Mouse (Mus musculus) adrenal gland, adult 18-20 months (tissue): ENCODE results near the gene Magoh. TPM values are rescaled to one million over a fixed set of nuclear protein-coding genes. Genes with fewer than 3 reads are reported as not detected.
A peak's percentile ranks its signal among the peaks of the same experiment; 100 is the strongest.

Source experiments
- DNase-seq, 2 experiments: peaks; one replicate each; pipeline ENCODE4 v3.0.0; 2021 to 2022; ENCODE audit warnings: low spot score in 2 of 2
- total RNA-seq, 2 experiments: library from RNA; stranded (reverse); gene quantifications; 1 replicate in 1 of 2; 2 replicates in 1 of 2; pipeline ENCODE4 v1.2.3; 2021

Gene Magoh
- total RNA-seq, 2 experiments from 2014 or later = 75.1 to 82.3 TPM

- DNase-seq = peak in 1 of 2 experiments; percentile 12
These were observed 9.8 kb downstream of the Magoh start for GRCm38 (mm10) chr4:107889385-107889730.

DNA sequence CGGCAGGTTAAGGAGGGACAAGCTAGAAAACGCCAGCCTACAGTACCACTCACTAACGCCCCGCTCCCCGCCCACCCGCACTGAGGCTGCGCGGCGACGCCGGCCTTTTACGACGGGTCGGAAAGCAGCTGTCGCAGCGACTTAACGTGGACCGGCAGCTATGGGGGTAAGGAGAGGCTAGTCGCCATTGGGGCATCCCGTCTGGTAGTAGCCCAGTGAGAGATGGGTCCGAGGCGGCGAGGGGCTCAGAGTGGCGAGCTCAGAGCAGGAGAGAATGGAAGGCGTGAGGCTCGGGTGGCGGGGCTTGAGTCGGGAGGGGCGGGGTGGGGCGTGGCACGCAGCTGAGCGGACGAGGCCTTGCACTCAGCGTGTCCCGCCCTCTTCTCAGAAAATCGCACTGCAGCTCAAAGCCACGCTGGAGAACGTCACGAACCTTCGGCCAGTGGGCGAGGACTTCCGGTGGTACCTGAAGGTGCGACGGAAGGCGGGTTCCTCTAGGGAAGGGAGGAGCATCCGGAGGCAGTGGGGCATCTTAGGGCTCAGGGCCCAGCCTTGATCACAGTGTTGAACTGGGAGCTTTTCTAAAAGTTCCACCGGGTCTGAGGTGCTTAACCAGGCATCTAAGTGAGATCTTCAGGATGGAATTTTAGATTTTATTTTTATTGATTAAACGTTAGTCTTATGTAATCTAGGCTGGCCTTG is 10.3 kb downstream of the Magoh start, which contains the start of gene 0610037L13Rik:
Gene 0610037L13Rik, plus strand, starts transcription at position 83 of the 702 bp plus-strand sequence.
- peak; percentile 91 to 92 for DNase-seq

- no peak for DNase-seq
These were observed 13.1 kb downstream of the Magoh start for GRCm38 (mm10) chr4:107892663-107893062.

GRCm38 (mm10) chr4:107899211-107899927 is 19.8 kb downstream of the Magoh start:
- no peak for DNase-seq

GRCm38 (mm10) chr4:107900206-107900605 is 20.7 kb downstream of the Magoh start:
- DNase-seq = no peak

- no peak for DNase-seq
These were observed 24.7 kb downstream of the Magoh start for GRCm38 (mm10) chr4:107904252-107904651.

GRCm38 (mm10) chr4:107906561-107906960 is 27.0 kb downstream of the Magoh start:
- no peak for DNase-seq

DNA sequence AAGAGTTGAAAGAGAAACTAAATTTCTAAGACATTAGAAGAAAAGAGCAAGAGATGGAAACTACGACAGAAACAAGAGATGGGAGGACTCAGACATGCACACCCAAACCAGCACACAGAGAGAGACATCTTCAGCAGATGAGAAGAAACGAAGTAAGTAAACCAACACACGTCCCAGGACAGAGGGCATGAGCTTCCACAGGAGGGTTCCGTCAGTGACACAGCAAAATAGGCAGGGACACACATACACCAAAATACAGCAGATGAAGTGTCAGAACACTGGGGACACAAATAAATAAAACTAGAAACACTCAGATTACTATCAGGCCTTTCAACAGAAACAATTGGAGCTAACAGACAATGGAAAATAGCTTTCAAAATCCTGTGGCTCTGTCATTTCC is 30.5 kb downstream of the Magoh start:
- no peak for DNase-seq

- peak; percentile 35 to 47 for DNase-seq
These were observed 40.8 kb downstream of the Magoh start for GRCm38 (mm10) chr4:107920336-107920735.

- DNase-seq = peak; percentile 47 to 61
These were observed 41.7 kb downstream of the Magoh start for GRCm38 (mm10) chr4:107921152-107921695.

GRCm38 (mm10) chr4:107921952-107922351 is 42.4 kb downstream of the Magoh start:
- DNase-seq = no peak

GRCm38 (mm10) chr4:107923145-107923802 is 43.7 kb downstream of the Magoh start, which contains the start of gene Cpt2:
Gene Cpt2, minus strand, starts transcription at chr4:107923610.
- peak; percentile 92 to 95 for DNase-seq

- no peak for DNase-seq
These were observed 44.2 kb downstream of the Magoh start for GRCm38 (mm10) chr4:107923803-107924194.

DNA sequence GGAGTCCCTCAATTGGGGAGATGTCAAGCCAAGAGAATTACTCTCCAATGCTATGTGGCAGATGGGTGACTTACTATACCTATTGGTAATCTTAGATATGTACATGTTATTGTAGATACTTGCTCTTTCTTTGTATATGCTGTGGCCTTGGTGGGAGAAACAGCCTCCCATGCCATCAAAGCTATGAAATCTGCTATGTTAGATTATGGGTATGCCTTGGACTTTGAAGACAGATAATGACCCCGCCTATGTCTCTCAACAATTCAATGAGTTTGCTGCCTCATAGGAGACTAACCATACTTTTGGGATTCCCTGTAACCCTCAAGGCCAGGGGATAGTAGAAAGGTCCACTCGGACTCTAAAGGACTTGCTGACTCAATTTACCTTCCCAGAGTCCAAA is 48.7 kb downstream of the Magoh start:
- no peak for DNase-seq

- DNase-seq = no peak
These were observed 49.2 kb downstream of the Magoh start for GRCm38 (mm10) chr4:107928726-107929125.

DNA sequence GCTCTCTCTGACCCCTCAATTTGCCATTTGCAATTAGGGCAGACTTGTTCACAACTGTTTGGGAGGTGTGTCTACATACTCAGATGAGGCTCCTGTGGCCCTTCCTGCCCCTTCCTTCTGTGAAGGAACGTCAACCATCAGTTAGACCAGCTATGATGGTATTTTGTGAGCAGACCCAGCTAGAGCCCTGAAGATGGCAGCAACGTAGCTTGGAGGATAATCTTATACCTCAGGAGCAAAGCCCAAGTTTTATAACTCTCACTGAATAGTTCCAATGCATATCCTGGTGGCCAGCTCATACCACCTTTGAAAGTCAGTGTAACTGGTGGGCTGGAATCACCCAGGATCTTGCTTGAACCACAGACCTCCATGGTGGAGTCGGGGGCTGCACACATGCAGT is 51.9 kb downstream of the Magoh start:
- DNase-seq = no peak

- no peak for DNase-seq
These were observed 53.7 kb downstream of the Magoh start for GRCm38 (mm10) chr4:107933239-107933638.

- no peak for DNase-seq
These were observed 55.7 kb downstream of the Magoh start for GRCm38 (mm10) chr4:107935254-107935653.
